Mouse (Mus musculus) ZHBTc4 (cell line): Measurements from ENCODE around the gene Tefm.
"Not testable (repeated sequence)": the region's sequence is repeated elsewhere in the genome, so short reads cannot be mapped to it uniquely, and the experiment has no call there.

Source experiments
- DNase-seq: peaks from one replicate; pipeline ENCODE4 v3.0.0-alpha.2; 2011; ENCODE audit warnings: low read depth, low spot score

Tefm gene

DNA sequence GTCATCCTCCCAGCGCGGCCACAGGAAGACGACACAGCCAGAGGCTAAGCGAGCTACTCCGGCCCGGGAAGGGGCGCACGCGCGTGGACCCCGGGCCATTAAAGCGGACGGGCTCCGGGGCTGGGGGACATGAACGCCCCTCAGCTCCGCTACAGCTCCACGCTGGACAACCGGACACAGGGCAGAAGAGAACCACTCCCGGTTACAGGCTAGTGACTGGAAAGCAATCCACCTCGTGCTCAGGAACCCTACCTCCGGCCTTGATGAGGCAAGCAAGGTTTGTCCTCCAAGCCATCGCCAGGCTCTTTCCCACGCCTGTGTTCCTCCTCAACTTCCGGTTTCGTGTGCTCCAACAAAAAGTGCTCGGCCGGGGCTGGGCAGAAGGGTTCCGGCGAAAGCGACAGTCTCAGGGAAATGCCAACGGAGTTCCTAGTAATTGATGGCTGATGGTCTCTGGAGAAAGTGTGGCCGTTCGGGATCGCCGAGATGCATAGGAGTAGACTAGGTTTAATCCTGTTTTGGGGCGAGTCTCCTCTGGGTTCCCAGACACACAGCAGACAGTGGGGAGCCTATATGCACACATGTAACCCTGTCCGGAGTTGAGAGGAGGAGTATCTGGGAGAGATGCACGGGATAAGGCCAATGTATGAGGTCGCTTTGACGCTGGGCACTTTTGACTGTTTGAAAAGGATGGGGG, at the start of gene Tefm:
Gene Tefm, minus strand, starts transcription at position 351 of the 697 bp plus-strand sequence.
- DNase-seq, result peak; percentile 95

DNA sequence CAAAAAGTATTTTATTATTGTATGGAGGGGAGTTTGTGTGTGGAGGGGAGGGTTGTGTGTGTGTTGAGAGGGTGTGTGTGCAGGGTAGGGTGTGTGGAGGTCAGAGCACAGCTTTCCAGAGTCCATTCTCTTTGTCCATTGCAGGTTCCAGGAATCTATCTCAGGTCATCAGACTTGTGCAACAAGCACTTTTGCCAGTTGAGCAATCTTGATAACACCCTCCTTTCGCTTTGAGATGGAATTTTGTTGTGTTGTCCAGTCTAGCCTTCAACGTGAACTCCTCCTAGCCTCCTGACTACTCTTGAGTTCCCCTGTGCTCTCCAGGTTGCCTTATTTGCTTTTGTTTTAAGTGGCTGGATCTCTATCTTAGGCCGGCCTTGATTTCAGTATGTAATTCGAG, 48.3 kb upstream of the Tefm start:
- DNase-seq, result no peak

DNA sequence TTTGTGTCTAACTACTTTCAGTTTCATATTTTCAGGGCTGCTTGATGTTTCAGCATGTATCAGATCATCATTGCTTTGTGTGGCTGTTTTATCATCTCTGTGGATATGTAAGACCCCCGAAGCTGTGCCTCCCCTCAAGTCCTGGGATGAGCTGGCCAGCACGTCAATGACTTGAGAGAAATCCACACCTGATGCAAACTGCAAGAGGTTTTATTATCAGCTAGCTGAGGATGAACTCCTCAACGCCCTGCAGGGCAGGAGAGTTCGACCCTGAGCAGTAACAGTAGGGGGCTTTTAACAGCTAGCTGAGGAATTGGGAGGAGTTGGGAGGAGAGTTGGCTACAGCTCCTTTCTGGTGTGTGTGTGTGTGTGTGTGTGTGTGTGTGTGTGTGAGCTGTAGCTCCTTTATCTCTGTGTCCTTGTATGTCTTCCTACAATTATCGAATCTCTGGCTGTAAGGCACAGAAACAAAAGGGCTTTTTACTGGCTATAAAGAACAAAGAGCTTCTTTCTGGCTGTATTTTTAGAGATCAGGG, 43.5 kb upstream of the Tefm start:
- DNase-seq, result peak; percentile 71

GRCm38 (mm10) chr11:80184531-80185071, 42.6 kb upstream of the Tefm start:
- peak; percentile 9 for DNase-seq

- peak; percentile 93 for DNase-seq
Observed at GRCm38 (mm10) chr11:80183705-80184255, 41.8 kb upstream of the Tefm start, which contains the start of gene Rnf135. Gene Rnf135 (plus strand): TSS chr11:80183851.

- DNase-seq, result not testable (repeated sequence)
Observed at GRCm38 (mm10) chr11:80183054-80183704, 41.2 kb upstream of the Tefm start.

DNA sequence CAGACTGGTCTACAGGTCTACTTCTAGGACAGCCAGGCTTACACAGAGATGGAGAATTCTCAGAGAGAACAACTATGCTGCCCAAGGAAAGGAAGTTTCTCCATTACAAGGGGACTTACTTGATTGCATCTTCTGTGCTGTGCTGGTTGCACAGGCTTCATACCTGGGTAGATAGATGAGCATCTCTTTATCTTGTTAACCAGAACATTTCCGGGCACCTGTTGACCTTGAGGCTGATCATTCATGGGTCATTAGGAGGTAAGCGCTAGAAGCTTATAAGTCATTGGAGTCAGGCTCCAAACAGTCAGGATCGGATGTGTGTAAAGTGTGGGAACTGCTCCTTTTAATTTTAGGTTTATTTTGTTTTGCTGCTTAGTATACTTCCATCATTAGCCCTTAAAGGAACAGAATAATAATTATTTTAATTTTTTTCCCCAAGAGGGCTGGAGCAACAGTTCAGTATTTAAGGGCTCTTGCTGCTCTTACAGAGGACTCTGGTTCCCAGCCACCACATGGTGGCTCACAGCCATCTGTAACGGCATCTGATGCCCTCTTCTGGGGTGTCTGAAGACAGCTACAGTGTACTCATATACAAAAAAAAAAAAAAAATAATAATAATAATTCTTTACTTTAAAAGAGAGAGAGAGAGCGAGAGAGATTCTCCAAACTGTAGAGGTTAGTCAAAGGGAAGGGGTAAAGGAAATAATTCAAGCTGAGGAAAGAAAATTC, 39.2 kb upstream of the Tefm start:
- peak; percentile 66 for DNase-seq

- DNase-seq, result peak; percentile 33
Observed at GRCm38 (mm10) chr11:80178316-80178715, 36.3 kb upstream of the Tefm start.

DNA sequence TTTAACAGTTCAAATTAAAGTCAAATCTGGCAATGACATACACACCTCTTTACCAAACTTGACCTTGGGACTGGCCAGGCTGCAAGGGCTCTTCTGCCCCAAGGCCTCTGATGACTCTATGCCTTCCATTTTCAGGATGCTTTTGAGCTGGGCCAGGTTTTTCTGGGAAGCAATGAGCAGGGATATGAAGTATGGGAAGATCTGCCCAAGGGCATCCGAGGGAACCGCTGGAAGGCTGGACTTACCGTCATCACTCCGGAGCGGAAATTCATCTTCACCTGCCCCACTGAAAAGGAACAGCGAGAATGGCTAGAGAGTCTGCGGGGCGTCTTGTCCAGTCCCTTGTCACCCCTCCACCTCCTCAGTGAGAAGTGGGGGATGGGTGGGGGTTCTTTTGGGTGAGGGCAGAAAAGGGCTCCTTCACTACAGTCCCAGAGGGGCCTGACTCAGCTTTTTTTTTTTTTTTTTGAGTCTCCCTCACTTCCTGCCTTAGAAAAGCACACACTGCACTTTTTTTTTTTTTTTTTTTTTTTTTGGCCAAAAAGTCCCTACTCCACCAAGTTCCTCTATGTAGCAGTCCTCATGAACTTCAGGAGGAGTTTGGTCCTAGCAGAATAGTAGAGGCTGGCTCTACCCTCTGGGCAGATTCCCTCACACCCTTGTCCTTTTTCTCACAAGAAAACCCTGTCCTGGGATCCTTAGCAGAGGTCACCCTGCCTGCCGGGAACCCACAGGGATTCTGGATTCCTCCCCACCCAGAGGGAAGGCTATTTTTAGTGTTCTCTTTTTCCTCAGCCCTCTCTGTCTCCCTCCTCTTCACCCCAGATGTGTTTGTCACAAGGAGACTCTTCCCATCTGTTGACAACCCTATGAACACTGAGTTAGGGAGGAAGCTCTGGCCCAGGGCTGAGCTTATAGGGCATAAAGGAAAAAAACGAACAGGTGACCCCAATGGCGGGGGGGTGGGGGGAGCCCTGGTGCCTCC, 35.2 kb upstream of the Tefm start:
- peak; percentile 65 for DNase-seq

- peak; percentile 46 for DNase-seq
Observed at GRCm38 (mm10) chr11:80173963-80174670, 32.1 kb upstream of the Tefm start.

- DNase-seq, result no peak
Observed at GRCm38 (mm10) chr11:80171884-80172283, 29.9 kb upstream of the Tefm start.

DNA sequence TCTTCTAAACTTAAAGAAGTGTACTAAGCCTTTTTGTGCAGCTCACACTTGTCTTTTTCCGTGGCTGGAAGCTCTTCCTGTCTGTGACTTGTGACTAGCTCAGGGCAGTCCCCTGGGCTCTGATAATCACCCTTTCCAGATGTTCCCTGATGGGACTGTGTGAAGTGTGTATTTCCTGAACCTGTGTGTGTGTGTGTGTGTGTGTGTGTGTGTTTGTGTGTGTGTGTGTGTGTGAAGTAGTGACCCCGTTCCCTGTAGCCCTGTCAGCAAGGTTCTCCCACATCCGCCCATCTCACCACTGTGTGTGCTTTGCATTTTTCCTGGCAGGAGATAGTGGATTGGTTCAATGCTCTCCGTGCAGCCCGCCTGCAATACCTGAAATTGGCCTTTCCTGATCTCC, 28.4 kb upstream of the Tefm start:
- no peak for DNase-seq

GRCm38 (mm10) chr11:80169629-80170028, 27.7 kb upstream of the Tefm start:
- DNase-seq, result no peak

GRCm38 (mm10) chr11:80168611-80169249, 26.8 kb upstream of the Tefm start:
- DNase-seq, result peak; percentile 76

DNA sequence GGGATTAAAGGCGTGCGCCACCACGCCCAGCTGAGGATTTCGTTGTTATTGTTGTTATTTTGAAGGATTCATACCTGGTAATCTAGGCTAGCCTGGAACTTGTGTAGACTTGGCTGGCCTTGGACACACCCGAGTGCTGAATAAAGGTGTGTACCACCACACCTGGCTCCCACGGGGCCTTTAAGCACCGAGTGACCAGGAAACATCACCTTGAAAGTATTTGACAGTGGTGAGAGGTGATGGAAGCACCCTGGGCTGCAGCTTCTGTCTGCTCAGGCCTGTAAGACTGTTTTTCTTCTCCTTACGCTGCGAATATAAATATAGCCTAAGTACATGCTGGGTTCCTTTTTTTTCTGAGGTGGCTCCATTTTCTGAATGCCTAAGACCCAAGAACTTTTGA, 26.1 kb upstream of the Tefm start:
- DNase-seq, result peak; percentile 50

GRCm38 (mm10) chr11:80164224-80164623, 22.2 kb upstream of the Tefm start:
- DNase-seq, result no peak

- DNase-seq, result no peak
Observed at GRCm38 (mm10) chr11:80163362-80164116, 21.6 kb upstream of the Tefm start.

- peak; percentile 66 for DNase-seq
Observed at GRCm38 (mm10) chr11:80161041-80161440, 19.1 kb upstream of the Tefm start.

GRCm38 (mm10) chr11:80159018-80159417, 17.0 kb upstream of the Tefm start:
- no peak for DNase-seq
